Mouse (Mus musculus): ENCODE measurements around the gene Pgap3.

GRCm38 (mm10) chr11:98349308-98349707 lies 51.0 kb downstream of the Pgap3 start:
- TF ChIP-seq POLR2A (IDR thresholded peaks at IDR 0.05; ENCODE audit: low read depth, low read length): no peak
- no peak for TF ChIP-seq CTCF (IDR thresholded peaks at IDR 0.05; ENCODE audit: extremely low read depth, insufficient read depth, insufficient read length, insufficient replicate concordance)
